8 mouse cellular contexts compared by ENCODE assay signal in genomic region chr3:107458528-107459195, GRCm38 (mm10). TPM values are rescaled to one million over a fixed set of nuclear protein-coding genes. Genes with fewer than 3 reads are reported as not detected.
DNase-seq lines count a peak whose midpoint lies in the region; ATAC-seq and TF ChIP-seq lines count a peak whose summit lies in the region.

No protein-coding gene starts in this region.

- H3K36me3 ChIP-seq in heart, embryonic 10.5 days: no peaks in the 10 kb centered on the region
- no peaks in the 10 kb centered on the region for H3K36me3 ChIP-seq in ES-Bruce4 (ENCODE audit: control insufficient read depth, insufficient read depth, low read length, poor library complexity, severe bottlenecking)
- H3K36me3 ChIP-seq in limb, embryonic 13.5 days: no peaks in the 10 kb centered on the region

- peaks cover 97% of the 10 kb centered on the region for H3K27me3 ChIP-seq in heart, embryonic 10.5 days (ENCODE audit: insufficient read depth, poor library complexity, severe bottlenecking)
- H3K27me3 ChIP-seq in ES-Bruce4 (ENCODE audit: control insufficient read depth, insufficient read depth, low read length, poor library complexity, severe bottlenecking): peaks cover 17% of the 10 kb centered on the region
- peaks cover 96% of the 10 kb centered on the region for H3K27me3 ChIP-seq in limb, embryonic 13.5 days

- TF ChIP-seq POLR2A in ES-Bruce4 (IDR thresholded peaks at IDR 0.05; ENCODE audit: insufficient read depth, low read length): no peak
- TF ChIP-seq POLR2A in cortical plate, adult 2 months (IDR thresholded peaks at IDR 0.05; ENCODE audit: extremely low read depth, insufficient read depth, low read length): no peak

- no peak for TF ChIP-seq EP300 in ES-Bruce4 (IDR thresholded peaks at IDR 0.05; ENCODE audit: insufficient read depth, low read depth, low read length)

- peaks cover 32% of the 10 kb centered on the region for H3K4me1 ChIP-seq in heart, embryonic 10.5 days
- peaks cover 3% of the 10 kb centered on the region for H3K4me1 ChIP-seq in ES-Bruce4 (ENCODE audit: control insufficient read depth, insufficient read depth, low read length)
- peaks cover 4% of the 10 kb centered on the region for H3K4me1 ChIP-seq in cortical plate, adult 2 months (ENCODE audit: control insufficient read depth, insufficient read depth, low read length)
- peaks cover 27% of the 10 kb centered on the region for H3K4me1 ChIP-seq in limb, embryonic 13.5 days

- no peak for DNase-seq in heart, embryonic 10.5 days (ENCODE audit: low spot score)
- DNase-seq in heart, adult 11 months: no peak
- DNase-seq in heart, postnatal 10 days: peak; percentile 8 to 30
- DNase-seq in right cerebral cortex, postnatal 10 days (ENCODE audit: low spot score in 2 of 2): peak; percentile 63 to 69

- peak overlapping the region; percentile 100 for H3K4me2 ChIP-seq in limb, embryonic 13.5 days (replicated peaks)

- intact Hi-C loops in heart, postnatal 10 days (cut with DNase I): no loop called here

- WGBS in heart, embryonic 10.5 days: under 1% methylated on average over 51 of the region's 51 CpGs
- WGBS in limb, embryonic 13.5 days: under 1% methylated on average over 51 of the region's 51 CpGs

- 0 out of 2 replicates have a peak overlapping the region, but pooled peaks have one; percentile 42 for H3K27ac ChIP-seq in heart, embryonic 10.5 days
- H3K27ac ChIP-seq in ES-Bruce4 (ENCODE audit: insufficient read depth, low read length): no peak overlapping the region
- peak overlapping the region; percentile 36 for H3K27ac ChIP-seq in cortical plate, adult 2 months (ENCODE audit: insufficient read depth, low read length)
- H3K27ac ChIP-seq in limb, embryonic 13.5 days: no peak overlapping the region

- 0 out of 2 replicates have a peak, but pooled peaks have one; percentile 1 for ATAC-seq in limb, embryonic 13.5 days (ENCODE audit: low FRiP score, low read depth)
- no peak for ATAC-seq in erythroid progenitor cell, adult 5-6 weeks (replicated peaks; ENCODE audit: low FRiP score, poor library complexity, severe bottlenecking)

- H3K9me3 ChIP-seq in heart, embryonic 10.5 days: no peaks in the 10 kb centered on the region
- H3K9me3 ChIP-seq in ES-Bruce4 (replicated peaks; ENCODE audit: control insufficient read depth, insufficient read depth, low read length, poor library complexity, severe bottlenecking): no peaks in the 10 kb centered on the region
- no peaks in the 10 kb centered on the region for H3K9me3 ChIP-seq in limb, embryonic 13.5 days

- H3K4me3 ChIP-seq in heart, embryonic 10.5 days: peak overlapping the region; percentile 69
- H3K4me3 ChIP-seq in ES-Bruce4 (ENCODE audit: low read depth, low read length): peak overlapping the region; percentile 82
- peak overlapping the region; percentile 84 for H3K4me3 ChIP-seq in cortical plate, adult 2 months (ENCODE audit: insufficient read depth, low read length)
- peak overlapping the region; percentile 58 for H3K4me3 ChIP-seq in limb, embryonic 13.5 days

- no peak for TF ChIP-seq CTCF in ES-Bruce4 (IDR thresholded peaks at IDR 0.05; ENCODE audit: low read depth, low read length)
- no peak for TF ChIP-seq CTCF in cortical plate, adult 2 months (IDR thresholded peaks at IDR 0.05; ENCODE audit: extremely low read depth, insufficient read depth, low read length)

- H3K9ac ChIP-seq in ES-Bruce4 (ENCODE audit: low read depth, poor library complexity, severe bottlenecking): peak overlapping the region; percentile 60
- peak overlapping the region; percentile 60 for H3K9ac ChIP-seq in limb, embryonic 13.5 days

RNA-seq across cellular contexts. Expression of gene Kcnc4, which starts 0.7 kb away (rescaled TPM):
- polyA plus RNA-seq in heart, embryonic 10.5 days (2016; fragmentation: Nextera tagmentation; extraction: Ambion mirVana): 0.09 and 0.18 TPM in 2 replicates
- 0.90 and 0.97 TPM in 2 replicates for polyA plus RNA-seq in ES-Bruce4 (2011; ENCODE audit: insufficient read depth, insufficient read length, low read depth, missing spikeins)
- polyA plus RNA-seq in cortical plate, adult 2 months (2012; rRNA removed): 72.7 and 76.2 TPM in 2 replicates
- under 1 TPM; 0.36 to 0.50 TPM for total RNA-seq in heart, postnatal 10 days (2021)
- polyA plus RNA-seq in limb, embryonic 13.5 days (2015; fragmentation: Nextera tagmentation; extraction: Ambion mirVana): 0.18 and 0.36 TPM in 2 replicates
- not detected in 2 replicates for total RNA-seq in erythroid progenitor cell, adult 5-6 weeks (2015; ENCODE audit: low replicate concordance)
- not detected in 2 replicates for total RNA-seq in erythroid progenitor cell, adult 5-6 weeks (2017; ENCODE audit: low replicate concordance)

RNA-seq across cellular contexts. Expression of gene Slc6a17, which starts 59.2 kb away (rescaled TPM):
- polyA plus RNA-seq in heart, embryonic 10.5 days (2016; fragmentation: Nextera tagmentation; extraction: Ambion mirVana): 3.0 and 3.8 TPM in 2 replicates
- 0.32 and 0.42 TPM in 2 replicates for polyA plus RNA-seq in ES-Bruce4 (2011; ENCODE audit: insufficient read depth, insufficient read length, low read depth, missing spikeins)
- 238 and 251 TPM in 2 replicates for polyA plus RNA-seq in cortical plate, adult 2 months (2012; rRNA removed)
- total RNA-seq in heart, postnatal 10 days (2021): 1 to 10 TPM; 1.3 to 1.4 TPM
- polyA plus RNA-seq in limb, embryonic 13.5 days (2015; fragmentation: Nextera tagmentation; extraction: Ambion mirVana): 5.3 and 5.9 TPM in 2 replicates
- not detected in 2 replicates for total RNA-seq in erythroid progenitor cell, adult 5-6 weeks (2015; ENCODE audit: low replicate concordance)
- not detected in 2 replicates for total RNA-seq in erythroid progenitor cell, adult 5-6 weeks (2017; ENCODE audit: low replicate concordance)

Comparison
In these comparisons a context has a peak if more than half of its experiments do, and no peak if none do; other contexts are left out.
1. DNase-seq: peak in heart, postnatal 10 days (2 of 2) and right cerebral cortex, postnatal 10 days (2 of 2); none in heart, embryonic 10.5 days (single experiment) and heart, adult 11 months (single experiment).
2. H3K27ac ChIP-seq: peak in heart, embryonic 10.5 days (single experiment) and cortical plate, adult 2 months (single experiment); none in ES-Bruce4 (single experiment) and limb, embryonic 13.5 days (single experiment).
3. RNA of gene Kcnc4, which starts 0.7 kb away (polyA plus RNA-seq): 72.7 to 76.2 TPM in cortical plate, adult 2 months; 0.90 to 0.97 TPM in ES-Bruce4, 0.18 to 0.36 TPM in limb, embryonic 13.5 days and 0.09 to 0.18 TPM in heart, embryonic 10.5 days; every median in the first group is over 10 times any median in the second.
4. RNA of gene Slc6a17, which starts 59.2 kb away (polyA plus RNA-seq): 238 to 251 TPM in cortical plate, adult 2 months; 5.3 to 5.9 TPM in limb, embryonic 13.5 days, 3.0 to 3.8 TPM in heart, embryonic 10.5 days and 0.32 to 0.42 TPM in ES-Bruce4; every median in the first group is over 10 times any median in the second.
5. Peak in every context shown above with its lines, with median percentiles within 50 percentile points of each other: H3K4me3 ChIP-seq.